Mouse (Mus musculus): ENCODE measurements around the gene Ddx5.

DNA sequence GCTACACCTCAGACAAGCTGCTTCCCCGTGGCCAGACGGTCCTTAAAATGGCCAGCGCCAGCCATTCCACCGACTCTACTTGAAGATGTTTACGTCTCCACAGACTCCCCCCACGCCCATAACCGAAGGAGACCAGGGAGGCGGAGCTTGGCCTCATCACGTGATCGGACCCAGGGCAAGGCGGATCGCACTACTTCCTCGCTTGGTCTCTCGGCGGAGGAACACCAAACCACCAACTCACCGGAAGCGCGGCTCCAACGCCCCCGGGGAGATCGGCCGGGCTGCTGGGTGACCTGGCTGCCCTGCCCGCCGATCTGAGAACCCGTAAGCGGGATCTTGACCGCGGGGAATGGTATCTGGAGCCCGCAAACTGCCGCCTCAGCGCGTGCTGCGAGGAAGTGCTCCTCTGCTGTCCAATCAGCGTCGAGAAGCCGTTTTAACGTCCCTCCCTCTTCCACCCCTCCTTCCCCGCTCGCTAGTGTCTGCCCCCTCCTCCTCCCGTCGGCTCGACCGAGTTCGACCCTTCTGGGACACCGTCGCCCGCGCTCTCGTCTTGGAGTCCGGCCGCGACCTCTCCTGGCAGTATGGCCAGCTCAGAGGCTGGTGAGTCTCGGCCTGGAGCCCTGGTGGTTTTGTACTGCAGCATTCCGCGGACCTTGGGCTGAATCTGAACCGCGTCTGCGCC lies at the start of gene Ddx5, which contains the start of gene Cep95:
- TF ChIP-seq CTCF (conservative IDR thresholded peaks at IDR 0.05; ENCODE audit: insufficient read depth, insufficient read length, low read depth, low read length) = no peak
- peak; percentile 72 for TF ChIP-seq POLR2A (IDR thresholded peaks at IDR 0.05; ENCODE audit: low read depth, low read length)

Measured in kidney, adult 2 months (tissue).